Mouse (Mus musculus) E14TG2a.4 (cell line): Measurements from ENCODE around the gene Tmem170.
A peak's percentile ranks its signal among the peaks of the same experiment; 100 is the strongest.

Experiments
- H3K27me3 ChIP-seq: 2 replicates; pipeline ENCODE4 v1.6.1; 2014; ENCODE audit warnings: low read length, control low read depth; ENCODE audit not compliant: insufficient read depth
- H3K36me3 ChIP-seq: 2 replicates; pipeline ENCODE4 v1.6.1; 2014; ENCODE audit warnings: low read length, control low read depth; ENCODE audit not compliant: insufficient read depth
- H3K4me1 ChIP-seq: replicated peaks from 2 replicates; pipeline ENCODE4 v1.6.1; 2014; ENCODE audit warnings: low read depth, low read length, control low read depth
- H3K4me3 ChIP-seq: replicated peaks from 2 replicates; pipeline ENCODE4 v1.5.1; 2014; ENCODE audit warnings: mild to moderate bottlenecking, low read length
- H3K9me3 ChIP-seq: 2 replicates; pipeline ENCODE4 v1.6.1; 2014; ENCODE audit warnings: low read length, control low read depth
- CTCF ChIP-seq: conservative IDR thresholded peaks from 2 replicates; pipeline ENCODE4 v1.5.1; 2014; ENCODE audit warnings: low read length
- NANOG ChIP-seq: IDR thresholded peaks from 2 replicates; pipeline ENCODE4 v1.6.1; 2014; ENCODE audit warnings: borderline replicate concordance, low read length, mixed read lengths
- POU5F1 ChIP-seq: IDR thresholded peaks from 2 replicates; pipeline ENCODE4 v1.6.1; 2014; ENCODE audit warnings: low read length, borderline replicate concordance

Tmem170 gene

DNA sequence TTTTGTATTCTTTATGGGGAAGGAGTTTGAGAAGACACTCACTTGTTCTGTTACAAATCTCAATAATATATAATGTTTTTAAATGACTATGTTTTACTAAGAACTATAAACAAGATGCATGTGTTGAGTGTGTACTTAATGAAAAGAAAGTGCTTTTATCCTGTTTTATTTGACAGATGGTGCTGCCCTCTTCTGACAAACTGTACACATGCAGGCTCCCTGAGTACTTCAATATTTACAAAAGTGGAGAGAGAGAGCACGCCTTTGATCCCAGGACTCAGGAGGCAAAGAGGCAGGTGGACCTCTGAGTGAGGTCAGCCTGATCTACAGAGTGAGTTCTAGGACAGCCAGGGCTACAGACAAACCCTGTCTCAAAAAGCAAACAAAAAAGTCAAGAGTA is 41.0 kb downstream of the Tmem170 start:
- Histone ChIP-seq H3K27me3 (no peaks in the 10 kb centered on the region), H3K4me1 (peaks cover 11% of the 10 kb centered on the region), H3K4me3 (no peak overlapping the region), H3K9me3 (no peaks in the 10 kb centered on the region), H3K36me3 (peaks cover 92% of the 10 kb centered on the region)
- TF ChIP-seq POU5F1: no peak
- TF ChIP-seq CTCF: peak; percentile 36

DNA sequence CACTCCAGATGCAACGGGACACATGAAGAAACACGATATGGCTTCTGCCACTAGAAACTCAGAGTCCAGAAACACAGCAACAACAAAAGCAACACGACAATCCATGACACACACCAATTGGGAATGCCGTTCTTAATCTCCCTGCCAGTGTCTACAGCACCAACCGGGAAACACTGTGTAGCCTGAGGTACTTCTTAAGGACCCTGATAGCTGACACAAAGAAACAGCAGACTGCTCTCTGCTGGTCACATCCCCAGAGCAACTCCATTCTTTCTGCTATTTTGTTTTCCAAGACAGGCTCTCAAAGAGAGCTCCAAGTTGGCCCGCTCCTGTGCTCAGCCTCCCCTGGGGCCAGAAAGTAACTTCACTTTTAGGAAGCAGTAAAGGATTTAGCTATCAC is 42.5 kb downstream of the Tmem170 start:
- no peaks in the 10 kb centered on the region for H3K27me3 ChIP-seq
- H3K4me3 ChIP-seq: no peak overlapping the region
- TF ChIP-seq NANOG: no peak
- no peaks in the 10 kb centered on the region for H3K9me3 ChIP-seq
- H3K4me1 ChIP-seq: peaks cover 11% of the 10 kb centered on the region
- peaks cover 92% of the 10 kb centered on the region for H3K36me3 ChIP-seq

DNA sequence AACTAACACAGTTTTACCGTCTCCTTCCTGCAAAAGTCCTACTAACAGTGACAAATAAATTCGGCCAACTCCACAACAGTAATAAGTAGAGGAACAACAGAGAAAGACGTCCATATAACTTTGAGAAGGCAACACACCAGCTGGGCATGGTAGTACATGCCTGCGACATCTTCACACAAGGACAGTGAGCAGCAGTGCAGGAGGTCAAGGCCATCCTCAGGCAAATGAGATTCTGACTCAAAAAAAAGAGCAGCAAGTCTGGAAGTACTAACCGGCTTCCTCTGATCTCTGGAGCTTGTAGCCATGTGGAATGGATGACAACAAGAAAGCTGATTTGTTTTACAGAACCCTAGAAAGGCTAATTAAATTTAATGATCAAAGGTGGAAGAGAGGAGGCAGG is 43.6 kb downstream of the Tmem170 start:
- Histone ChIP-seq H3K9me3 (no peaks in the 10 kb centered on the region), H3K4me3 (no peak overlapping the region), H3K27me3 (no peaks in the 10 kb centered on the region), H3K4me1 (peaks cover 11% of the 10 kb centered on the region), H3K36me3 (peaks cover 93% of the 10 kb centered on the region)
- TF ChIP-seq POU5F1 (no peak), CTCF (no peak), NANOG (no peak)

DNA sequence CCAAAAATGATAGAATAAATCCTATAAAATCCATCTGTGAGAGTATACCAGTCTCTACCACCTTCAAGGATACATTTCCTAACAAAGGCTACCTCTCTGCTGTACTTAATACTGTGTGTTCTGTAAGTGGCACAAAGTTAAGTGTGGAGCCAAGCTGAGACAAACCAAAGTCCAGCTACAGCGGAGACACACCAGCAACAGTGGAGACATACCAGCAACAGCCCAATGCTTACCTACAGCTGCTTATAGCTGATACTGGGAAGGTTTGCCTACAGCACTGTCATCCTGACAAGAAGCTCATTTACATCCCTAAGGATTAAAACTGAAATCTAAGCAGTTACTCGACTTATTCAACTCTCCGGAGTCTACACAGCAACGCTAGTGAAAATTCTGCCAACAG is 44.6 kb downstream of the Tmem170 start:
- no peaks in the 10 kb centered on the region for H3K27me3 ChIP-seq
- peaks cover 93% of the 10 kb centered on the region for H3K36me3 ChIP-seq
- no peak overlapping the region for H3K4me3 ChIP-seq
- H3K4me1 ChIP-seq: peaks cover 11% of the 10 kb centered on the region
- H3K9me3 ChIP-seq: no peaks in the 10 kb centered on the region
- no peak for TF ChIP-seq CTCF
- TF ChIP-seq POU5F1: no peak
- no peak for TF ChIP-seq NANOG

DNA sequence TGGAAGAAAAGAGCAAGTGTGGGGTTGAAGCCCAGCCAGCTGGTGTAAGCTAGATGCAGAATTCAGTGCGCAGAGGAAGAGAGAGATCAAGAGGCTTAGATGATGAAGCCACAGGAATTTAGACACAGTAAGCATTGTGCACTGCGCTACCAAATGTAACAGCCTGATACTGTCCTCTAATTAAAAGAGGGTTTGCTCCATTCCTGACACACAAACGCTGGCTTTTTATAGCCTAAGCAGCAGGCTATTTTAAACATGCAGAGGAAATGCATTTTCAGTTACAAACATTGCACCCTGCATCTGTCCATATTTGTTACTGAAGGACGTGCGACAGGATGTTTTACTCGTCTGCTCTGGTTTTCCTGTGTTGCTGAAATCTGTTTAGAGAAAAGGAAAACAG is 48.0 kb downstream of the Tmem170 start:
- Histone ChIP-seq H3K9me3 (no peaks in the 10 kb centered on the region), H3K4me3 (no peak overlapping the region), H3K27me3 (no peaks in the 10 kb centered on the region), H3K36me3 (peaks cover 91% of the 10 kb centered on the region), H3K4me1 (peaks cover 18% of the 10 kb centered on the region)
- no peak for TF ChIP-seq POU5F1
- TF ChIP-seq CTCF: no peak
- no peak for TF ChIP-seq NANOG

DNA sequence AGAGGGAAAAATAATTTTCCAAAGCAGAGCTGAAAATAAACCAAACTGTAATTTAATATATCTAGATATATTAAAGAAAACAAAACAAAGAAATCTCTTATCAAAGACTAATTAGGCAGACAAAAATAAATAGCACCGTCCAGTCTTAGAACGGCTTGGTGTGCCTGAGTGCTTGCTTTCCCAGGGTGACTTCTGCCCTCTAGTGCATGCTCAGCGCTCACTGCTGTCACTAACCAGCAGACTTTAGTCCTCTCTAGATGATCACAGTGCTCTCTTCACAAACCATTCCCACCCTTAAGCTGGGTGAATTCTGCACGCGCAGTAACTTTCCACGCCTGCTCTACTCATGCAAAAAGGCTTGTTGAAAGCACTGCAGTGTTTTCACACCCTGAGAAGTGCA is 51.3 kb downstream of the Tmem170 start:
- Histone ChIP-seq H3K4me1 (peaks cover 24% of the 10 kb centered on the region), H3K4me3 (no peak overlapping the region), H3K9me3 (no peaks in the 10 kb centered on the region), H3K36me3 (peaks cover 91% of the 10 kb centered on the region), H3K27me3 (no peaks in the 10 kb centered on the region)
- TF ChIP-seq POU5F1: no peak
- TF ChIP-seq CTCF: peak; percentile 11; the same call in 1 of the 2 replicates

DNA sequence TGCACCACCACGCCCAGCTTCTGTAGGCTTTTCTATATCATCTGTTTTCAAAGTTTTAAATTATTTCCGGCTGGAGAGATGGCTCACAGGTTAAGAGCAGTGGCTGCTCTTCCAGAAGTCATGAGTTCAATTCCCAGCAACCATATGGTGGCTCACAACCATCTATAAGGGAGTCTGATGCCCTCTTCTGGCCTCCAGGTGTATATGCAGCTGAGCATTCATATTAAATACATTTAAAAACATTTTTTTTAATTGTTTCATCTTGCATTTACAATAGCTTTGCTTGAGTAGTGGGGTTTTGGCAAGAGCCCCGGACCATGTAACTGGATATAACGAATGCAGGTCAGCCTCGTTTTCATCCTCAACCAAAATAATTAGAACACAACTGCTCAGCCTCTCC is 52.2 kb downstream of the Tmem170 start:
- no peak overlapping the region for H3K4me3 ChIP-seq
- H3K36me3 ChIP-seq: peaks cover 90% of the 10 kb centered on the region
- H3K27me3 ChIP-seq: no peaks in the 10 kb centered on the region
- no peaks in the 10 kb centered on the region for H3K9me3 ChIP-seq
- H3K4me1 ChIP-seq: peaks cover 31% of the 10 kb centered on the region
- TF ChIP-seq CTCF: peak; percentile 63
- no peak for TF ChIP-seq NANOG

DNA sequence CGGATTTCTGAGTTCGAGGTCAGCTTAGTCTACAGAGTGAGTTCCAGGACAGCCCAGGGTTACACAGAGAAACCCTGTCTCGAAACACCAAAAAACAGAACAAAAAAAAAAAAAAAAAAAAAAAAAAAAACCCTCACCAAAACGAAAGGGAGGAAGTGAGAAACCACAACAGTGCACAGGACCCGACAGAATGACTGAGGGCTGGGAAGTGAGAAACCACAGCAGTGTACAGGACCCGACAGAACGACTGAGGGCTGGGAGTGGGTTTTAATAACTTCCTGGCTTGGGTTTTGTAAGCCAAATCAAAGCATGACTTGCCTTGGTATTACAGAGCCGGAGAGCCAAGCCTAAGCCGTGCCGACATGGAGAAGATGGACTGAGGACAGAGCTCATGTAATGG is 55.4 kb downstream of the Tmem170 start:
- Histone ChIP-seq H3K36me3 (peaks cover 78% of the 10 kb centered on the region), H3K4me3 (no peak overlapping the region), H3K9me3 (no peaks in the 10 kb centered on the region), H3K27me3 (no peaks in the 10 kb centered on the region), H3K4me1 (peaks cover 55% of the 10 kb centered on the region)
- TF ChIP-seq CTCF (no peak), NANOG (no peak), POU5F1 (no peak)

GRCm38 (mm10) chr8:111820691-111821090 is 55.9 kb downstream of the Tmem170 start:
- Histone ChIP-seq H3K4me1 (peaks cover 58% of the 10 kb centered on the region), H3K27me3 (no peaks in the 10 kb centered on the region), H3K4me3 (no peak overlapping the region), H3K36me3 (peaks cover 80% of the 10 kb centered on the region), H3K9me3 (no peaks in the 10 kb centered on the region)
- no peak for TF ChIP-seq CTCF
- TF ChIP-seq POU5F1: no peak
- TF ChIP-seq NANOG: no peak

DNA sequence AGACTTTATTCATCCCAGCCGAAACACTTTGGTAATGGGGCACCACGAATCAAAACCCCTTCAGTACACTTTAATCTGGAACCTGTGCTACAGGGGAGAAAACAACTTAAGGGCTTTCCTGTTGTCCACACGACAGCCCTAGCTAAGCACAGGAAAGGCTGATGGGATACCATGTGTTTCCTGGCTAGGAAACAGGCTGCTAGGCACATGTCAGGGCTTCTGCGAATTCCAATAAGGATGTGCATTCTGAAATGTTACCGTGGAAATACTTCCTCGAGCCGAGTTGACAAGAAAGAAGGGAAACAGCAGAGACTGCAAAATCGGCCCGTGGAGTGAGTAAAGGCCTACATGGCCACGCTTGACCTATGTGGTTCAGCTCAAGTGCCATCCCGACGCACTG is 56.5 kb downstream of the Tmem170 start:
- no peaks in the 10 kb centered on the region for H3K27me3 ChIP-seq
- H3K9me3 ChIP-seq: no peaks in the 10 kb centered on the region
- peaks cover 60% of the 10 kb centered on the region for H3K4me1 ChIP-seq
- no peak for TF ChIP-seq CTCF
- TF ChIP-seq POU5F1: no peak
- no peak for TF ChIP-seq NANOG
- H3K36me3 ChIP-seq: peaks cover 73% of the 10 kb centered on the region
- no peak overlapping the region for H3K4me3 ChIP-seq
